Mouse (Mus musculus): ENCODE data around the gene Mllt10.
"Not testable (repeated sequence)": the region's sequence is repeated elsewhere in the genome, so short reads cannot be mapped to it uniquely, and the experiment has no call there.

Mllt10 gene

DNA sequence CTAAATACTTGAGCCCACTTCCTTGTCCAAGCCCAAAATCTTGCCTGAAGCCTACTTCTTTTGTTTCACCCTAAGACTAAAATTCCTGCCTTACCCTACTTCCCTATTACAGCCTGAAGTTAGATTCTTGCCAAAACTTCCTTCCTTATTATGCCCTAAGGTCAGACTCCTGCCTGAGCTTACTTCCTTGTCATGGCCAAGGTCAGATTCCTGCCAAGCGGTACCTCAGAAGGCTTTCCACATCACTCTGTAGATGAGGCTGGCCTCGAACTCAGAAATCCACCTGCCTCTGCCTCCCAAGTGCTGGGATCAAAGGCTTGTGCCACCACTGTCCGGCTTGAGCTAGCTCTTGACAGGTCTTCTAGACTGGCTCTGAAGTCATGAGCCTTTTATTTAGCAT lies 32.7 kb downstream of the Mllt10 start:
- not testable (repeated sequence) for DNase-seq (ENCODE audit: low spot score in 2 of 2)

DNA sequence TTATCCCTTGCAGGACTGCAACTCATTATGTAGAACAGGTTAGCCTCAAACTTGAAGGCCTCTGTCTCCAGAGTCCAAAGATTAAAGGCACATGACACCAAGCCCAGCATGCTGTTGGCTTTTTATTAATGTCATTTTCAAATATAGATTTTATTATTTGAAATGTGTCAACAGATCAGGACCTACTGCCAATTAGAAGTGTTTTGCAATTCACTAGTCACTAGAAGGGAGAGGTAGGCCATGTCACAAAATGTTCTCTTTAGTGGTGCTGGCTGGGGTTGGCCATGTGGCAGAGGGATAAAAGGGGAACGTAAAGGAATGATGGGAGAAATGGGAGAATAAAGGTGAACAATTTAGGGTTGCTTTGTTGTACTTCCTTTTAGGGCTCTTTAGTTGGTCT lies 38.8 kb downstream of the Mllt10 start:
- DNase-seq (ENCODE audit: low spot score in 2 of 2), result no peak

DNA sequence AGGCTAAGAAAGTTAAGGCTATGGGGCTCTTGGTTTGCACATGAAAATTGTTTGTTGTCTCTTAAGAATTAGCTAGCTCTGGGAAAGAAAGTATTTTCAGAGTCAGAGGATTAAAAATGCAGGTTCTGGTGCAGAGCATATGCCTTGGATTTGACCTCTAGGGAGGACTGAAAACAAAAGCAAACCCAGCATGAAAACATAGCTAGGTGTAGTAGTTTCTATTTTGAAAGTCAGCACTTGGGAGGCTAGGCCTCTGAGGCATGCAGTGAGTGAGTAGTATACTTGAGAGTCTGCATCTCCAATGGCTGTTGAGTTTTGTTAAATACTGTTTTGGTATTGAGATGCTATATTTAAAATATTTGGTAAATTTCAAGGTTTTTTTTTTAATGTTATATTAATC lies 39.3 kb downstream of the Mllt10 start:
- no peak for DNase-seq (ENCODE audit: low spot score in 2 of 2)

DNA sequence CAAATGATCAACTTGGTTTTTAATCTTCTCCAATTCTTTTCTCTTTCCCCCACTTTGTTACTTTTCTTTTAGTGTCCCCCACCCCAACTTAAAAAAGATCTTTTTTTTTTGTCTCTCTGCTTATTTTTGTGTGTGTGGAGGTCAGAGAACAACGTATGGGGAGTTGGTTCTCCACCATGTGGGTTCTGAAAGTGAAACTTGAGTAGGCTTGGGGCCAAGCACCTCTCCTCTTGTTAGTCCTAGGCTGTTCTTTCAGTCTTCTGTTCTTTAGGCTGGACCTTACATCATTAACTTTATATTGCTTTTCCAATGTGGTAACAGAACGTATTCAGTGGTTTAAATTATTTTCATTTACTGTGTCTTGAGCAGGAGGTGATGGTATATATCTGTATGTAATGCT lies 40.8 kb downstream of the Mllt10 start:
- no peak for DNase-seq (ENCODE audit: low spot score in 2 of 2)

DNA sequence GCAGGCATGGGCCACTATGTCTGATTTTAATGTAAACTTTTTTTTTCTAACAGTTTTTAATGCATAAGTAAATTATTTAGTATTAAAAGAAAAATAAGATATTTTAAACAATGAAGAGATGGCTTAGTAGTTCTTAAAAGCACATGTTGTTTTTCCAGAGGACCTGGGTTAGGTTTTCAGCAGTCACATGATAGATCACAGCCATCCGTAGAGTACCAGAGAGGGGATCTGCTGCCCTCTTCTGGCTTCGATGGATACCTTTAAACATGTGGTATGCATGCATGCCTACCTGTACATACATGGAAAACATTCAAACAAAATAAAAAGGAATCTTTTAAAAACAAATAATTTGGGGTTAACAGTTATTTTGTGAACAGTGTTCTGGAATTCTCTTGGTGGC lies 45.9 kb downstream of the Mllt10 start:
- no peak for DNase-seq (ENCODE audit: low spot score in 2 of 2)

DNA sequence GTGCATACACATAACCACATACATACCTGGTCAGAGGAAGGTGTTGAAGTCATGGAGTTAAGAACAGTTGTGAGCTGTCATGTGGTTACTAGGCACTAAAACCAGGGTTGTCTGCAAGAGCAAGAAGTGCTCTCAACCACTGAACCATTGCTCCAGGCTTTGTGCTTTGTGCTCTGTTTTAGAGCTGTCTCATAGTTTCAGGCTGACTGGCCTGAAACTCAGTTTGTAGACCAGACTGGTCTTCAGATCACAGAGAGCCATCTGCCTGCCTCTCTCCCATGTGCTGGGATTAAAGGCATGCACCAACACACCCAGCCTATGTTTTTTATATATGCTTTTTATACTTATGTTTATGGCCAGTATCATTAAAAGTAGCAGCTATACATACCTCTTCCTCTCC lies 52.5 kb downstream of the Mllt10 start:
- no peak for DNase-seq (ENCODE audit: low spot score in 2 of 2)

DNA sequence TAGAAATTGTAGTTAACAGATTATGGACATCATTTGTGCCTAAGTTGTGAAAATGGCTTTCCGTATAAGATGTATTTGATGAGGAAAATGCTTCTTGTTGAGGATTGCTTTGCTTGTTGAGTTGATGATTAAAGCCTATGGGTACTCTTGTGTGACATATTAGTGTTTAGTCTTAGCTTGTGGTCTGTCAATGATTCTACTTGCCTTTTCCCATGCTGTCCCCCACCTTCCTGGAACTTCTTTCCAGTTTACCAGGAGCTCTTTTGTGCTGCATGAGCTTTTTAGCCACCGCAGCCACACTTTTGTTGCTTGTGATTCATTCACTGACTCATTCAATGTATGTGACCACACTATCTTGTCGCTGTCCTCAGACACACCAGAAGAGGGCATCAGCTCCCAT lies 53.2 kb downstream of the Mllt10 start:
- no peak for DNase-seq (ENCODE audit: low spot score in 2 of 2)

DNA sequence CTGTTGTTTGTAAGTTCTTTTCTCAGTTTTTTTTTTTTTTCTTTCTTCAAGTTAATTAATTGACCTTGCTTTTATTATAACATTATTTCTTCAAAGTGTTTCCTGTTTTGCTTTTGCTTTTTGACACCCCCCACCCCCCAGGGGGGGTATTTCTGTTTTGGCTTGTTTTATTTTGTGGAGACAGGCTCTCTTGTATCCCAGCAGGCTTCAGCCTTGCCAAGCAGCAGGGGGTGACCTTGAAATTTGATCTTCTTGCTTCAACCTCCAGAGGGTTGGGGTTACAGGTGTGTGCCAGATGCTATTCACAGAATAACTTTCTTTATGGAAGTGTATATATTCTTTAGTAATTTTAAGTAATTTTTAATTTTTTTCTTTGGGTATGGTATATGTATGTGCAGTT lies 56.4 kb downstream of the Mllt10 start:
- no peak for DNase-seq (ENCODE audit: low spot score in 2 of 2)

DNA sequence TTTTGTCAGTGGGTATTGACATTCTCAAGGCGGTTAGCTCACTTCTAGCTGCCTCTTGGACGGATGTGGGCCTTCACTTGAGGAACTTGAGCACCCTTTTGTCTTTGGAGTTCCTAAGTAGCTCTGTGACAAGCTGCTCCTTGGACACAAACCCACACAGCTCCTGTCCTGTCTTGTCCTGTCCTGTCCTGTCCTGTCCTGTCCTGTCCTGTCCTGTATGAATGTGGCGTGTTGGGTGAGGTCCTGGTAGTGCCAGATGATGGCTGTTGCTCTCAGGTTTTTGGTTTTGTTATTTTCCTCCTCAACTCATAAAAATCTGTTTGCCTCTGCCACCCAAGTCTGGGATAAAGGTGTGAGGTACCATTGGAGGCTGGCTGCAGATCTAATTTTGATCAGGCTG lies 61.4 kb downstream of the Mllt10 start:
- no peak for DNase-seq (ENCODE audit: low spot score in 2 of 2)

DNA sequence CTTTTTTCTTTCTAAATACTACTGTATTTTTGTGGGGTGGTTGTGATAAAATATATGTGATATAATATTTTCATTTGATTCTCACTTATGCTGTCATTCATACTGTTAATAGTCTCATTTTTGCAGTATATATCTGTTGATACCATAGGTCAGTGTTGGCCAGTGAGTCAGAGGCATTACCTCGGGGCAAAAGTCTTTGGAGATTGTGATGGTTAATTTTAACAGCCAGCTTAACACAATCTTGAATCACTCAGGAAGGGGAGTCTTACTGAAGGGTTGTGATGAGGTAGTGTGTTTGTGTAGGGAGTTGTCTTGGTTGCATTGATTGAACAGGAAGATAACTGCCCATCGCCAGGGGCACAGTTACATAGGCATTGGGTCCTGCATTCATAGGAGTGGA lies 83.1 kb downstream of the Mllt10 start:
- no peak for DNase-seq (ENCODE audit: low spot score in 2 of 2)

DNA sequence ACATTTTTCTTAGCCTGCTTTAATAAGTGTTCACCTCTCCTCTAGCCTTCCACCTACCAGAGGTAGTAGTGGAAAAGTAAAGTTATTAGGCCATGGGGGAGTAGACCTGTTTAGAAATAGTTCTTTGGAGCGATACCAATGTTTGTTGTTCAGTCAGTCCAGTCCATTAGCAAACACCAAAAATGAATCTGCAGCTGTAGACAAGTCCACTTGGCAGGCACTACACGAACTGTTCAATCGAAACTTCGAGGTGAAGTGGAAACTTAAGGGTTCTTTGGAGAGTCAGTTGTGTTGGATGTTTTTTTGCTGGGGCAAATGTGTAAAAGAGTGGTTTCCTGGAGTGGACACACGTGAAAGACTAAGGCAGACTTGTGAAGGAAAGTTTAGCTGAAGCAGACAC lies 84.6 kb downstream of the Mllt10 start:
- DNase-seq (ENCODE audit: low spot score in 2 of 2), result no peak

DNA sequence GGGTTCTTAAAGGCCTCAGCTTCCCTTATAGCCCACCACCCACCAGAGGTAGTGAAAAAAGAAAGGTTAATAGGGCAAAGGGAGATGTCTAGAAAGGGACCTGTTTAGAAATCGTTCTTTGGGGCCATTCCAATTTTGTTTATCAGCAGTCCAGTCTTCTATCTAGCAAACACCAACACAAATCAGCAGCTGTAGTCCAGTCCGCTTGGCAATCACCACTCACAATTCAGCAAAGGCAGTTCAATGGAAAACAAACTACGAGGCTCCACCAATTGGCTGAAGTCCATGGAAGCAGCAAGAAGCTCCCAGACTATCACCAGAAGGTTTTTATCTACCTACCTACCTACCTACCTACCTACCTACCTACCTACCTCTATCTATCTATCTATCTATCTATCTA lies 101.1 kb downstream of the Mllt10 start:
- DNase-seq (ENCODE audit: low spot score in 2 of 2), result no peak

DNA sequence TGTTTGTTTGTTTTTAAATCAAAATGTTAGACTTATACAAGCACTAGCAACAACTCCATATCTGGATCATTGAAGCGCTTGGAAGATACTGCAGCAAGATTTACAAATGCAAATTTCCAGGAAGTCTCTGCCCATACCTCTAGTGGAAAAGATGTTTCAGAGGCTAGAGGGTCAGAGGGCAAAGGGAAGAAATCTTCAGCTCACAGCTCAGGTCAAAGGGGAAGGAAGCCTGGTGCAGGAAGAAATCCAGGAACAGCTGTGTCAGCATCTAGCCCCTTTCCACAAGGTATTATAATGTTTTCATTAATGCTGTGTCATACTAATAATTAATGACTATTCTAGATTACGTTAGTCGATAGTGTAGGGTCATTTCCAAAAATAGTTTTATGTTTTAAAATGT lies 104.4 kb downstream of the Mllt10 start:
- DNase-seq (ENCODE audit: low spot score in 2 of 2), result no peak

DNA sequence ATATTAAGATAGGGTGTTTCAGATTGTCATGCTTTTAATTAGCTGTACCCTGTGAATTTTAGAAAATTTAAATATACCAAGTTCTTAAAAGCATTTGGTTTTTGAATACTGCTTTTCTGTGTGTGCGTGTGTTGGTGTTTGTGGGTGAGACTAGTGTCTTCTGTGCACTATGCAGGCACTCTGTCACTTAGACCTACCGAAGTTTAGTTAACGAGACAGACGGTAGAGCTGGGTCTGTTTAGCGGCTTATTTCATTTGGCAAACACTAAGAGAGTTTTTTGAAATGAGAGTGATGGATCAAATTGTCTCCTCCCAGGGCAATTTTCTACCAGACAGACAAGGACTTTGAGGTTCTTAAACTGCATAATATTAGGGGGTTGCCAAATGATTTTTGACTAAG lies 106.0 kb downstream of the Mllt10 start:
- DNase-seq (ENCODE audit: low spot score in 2 of 2), result no peak

DNA sequence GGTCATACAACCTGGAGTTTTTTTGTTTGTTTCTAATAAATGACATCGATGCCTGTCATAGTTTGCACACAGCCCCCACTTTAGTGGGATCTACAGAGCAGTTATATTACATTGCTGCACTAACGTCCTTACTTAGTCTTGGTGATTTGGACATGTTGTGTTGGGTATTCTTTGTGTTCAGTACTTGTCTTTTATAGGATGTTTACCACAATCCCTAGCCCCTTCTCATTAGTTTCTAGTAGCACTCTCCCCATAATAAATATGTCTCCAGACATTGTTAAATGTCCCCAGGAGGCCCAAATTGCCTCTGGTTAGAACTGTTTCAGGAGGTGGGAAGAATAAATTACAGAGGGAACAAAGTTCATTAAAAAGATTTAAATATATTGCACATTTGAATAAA lies 110.5 kb downstream of the Mllt10 start:
- DNase-seq (ENCODE audit: low spot score in 2 of 2), result no peak

DNA sequence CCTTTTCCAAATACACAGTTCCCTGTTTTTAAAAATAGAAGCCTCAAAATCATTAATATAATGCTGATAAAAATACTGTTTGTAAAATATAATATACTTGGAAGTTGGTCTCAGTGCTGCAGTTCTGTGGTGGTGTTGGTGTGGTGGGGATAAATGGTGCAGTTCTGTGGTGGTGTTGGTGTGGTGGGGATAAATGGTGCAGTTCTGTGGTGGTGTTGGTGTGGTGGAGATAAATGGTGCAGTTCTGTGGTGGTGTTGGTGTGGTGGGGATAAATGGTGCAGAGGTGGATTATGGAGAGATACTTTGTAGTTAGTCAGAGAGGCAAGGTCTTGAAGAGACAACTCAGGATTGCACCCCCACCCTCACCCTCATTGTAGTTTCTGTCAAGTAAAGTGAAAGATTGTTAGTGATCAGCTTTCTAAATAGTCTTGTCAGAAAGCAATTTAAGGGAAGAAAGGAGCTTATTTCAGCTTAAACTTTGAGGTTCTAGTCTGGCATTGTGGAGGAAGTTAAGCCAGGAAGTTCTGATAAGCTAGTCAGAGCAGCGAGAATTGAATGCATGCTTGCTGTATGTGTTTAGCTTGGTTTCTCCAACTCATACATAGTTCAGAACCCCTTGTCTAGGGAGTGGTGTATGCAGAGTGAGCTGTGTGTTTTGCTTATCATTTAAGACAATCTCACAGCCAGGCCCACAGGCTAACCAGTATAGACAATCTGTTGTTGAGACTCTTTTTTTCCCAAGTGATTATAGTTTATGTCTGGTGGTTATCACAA lies 114.3 kb downstream of the Mllt10 start:
- DNase-seq (ENCODE audit: low spot score in 2 of 2), result no peak

DNA sequence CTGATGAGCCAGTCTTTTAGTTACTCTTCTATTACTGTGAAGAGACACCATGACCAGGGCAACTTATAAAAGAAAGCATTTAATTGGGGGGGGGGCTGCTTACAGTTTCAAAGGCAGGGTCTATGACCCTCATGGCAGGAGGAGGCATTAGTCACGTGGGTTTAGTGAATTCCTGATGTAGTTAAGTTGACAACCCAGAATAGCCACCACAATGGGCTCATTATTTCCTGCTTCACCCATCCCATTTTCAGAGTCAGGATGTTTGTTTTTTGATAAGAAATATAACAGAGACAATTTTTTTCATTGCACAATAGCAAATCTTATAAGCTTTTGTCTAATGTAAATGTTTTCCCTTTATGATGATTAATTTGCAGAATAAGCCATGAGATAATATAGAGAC lies 120.2 kb downstream of the Mllt10 start:
- no peak for DNase-seq (ENCODE audit: low spot score in 2 of 2)

DNA sequence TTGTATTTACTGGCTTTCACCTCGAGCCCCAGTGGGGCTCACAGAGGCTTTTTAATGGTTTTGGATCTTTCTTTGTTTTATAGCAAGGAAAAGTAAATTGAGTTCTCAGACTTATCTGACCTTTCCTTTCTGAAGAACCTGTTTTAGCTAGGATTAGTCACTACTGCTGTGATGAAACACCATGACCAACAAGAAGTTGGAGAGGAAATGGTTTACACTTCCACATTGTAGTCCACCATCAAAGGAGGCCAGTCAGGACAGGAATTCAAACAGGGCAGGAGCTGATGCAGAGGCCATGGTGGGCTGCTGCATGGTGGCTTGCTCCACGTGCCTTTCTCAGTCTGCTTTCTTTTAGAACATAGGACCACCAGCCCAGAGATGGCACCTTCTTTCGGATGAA lies 121.2 kb downstream of the Mllt10 start:
- no peak for DNase-seq (ENCODE audit: low spot score in 2 of 2)

DNA sequence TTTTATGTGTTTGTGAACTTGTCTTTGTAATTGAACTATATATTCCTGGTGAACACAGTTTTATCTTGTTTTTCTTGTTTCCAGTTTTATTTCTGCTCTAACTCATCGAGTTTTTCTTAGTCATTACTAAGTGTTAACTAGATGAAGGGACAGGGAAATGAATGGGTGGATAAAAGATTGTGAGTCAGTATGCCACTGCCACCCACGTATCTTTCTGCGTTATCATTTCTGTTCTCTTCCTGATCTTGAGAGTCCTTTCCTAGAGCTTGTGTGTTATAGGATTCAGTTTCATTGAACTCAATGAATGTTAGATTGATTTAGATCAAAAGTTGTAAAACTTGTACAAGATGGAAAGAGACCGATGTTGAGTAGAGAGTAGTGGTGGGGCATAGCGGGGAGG lies 125.3 kb downstream of the Mllt10 start:
- no peak for DNase-seq (ENCODE audit: low spot score in 2 of 2)

DNA sequence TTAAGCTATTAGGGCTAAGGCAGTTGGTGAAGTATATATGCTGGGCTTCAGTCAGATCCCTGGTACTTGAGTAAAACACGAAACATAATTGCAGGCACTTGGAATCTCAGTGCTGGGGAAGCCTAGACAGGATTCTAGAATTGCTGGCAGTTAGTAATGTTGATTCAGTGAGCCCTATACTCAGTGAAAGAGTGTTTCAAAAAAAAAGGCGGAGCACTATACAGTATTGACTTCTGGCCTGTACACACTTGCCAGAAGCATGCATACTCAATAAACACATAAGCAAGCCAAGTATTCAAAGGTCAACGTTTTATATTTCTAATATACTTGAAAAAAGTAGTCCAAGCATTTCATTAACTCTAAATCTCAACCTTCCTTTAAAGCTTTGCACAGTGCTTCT lies 126.6 kb downstream of the Mllt10 start:
- no peak for DNase-seq (ENCODE audit: low spot score in 2 of 2)

DNA sequence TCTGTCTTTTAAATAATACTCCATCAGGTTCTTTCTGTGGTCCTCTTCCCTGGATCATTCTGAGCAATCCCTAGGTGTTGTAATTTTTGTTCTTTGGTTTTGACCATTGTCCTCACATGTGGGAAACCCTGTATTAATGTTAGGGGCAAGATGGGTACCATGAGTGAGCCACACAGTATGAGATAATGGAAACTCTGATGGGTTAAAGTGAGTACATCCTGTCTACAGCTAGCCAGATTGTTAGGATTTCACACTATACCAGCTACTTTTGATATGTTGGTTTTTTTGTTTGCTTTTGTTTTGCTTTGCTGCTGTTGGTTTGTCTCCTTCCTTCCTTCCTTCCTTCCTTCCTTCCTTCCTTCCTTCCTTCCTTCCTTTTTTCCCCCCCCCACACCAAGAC lies 128.0 kb downstream of the Mllt10 start:
- no peak for DNase-seq (ENCODE audit: low spot score in 2 of 2)

DNA sequence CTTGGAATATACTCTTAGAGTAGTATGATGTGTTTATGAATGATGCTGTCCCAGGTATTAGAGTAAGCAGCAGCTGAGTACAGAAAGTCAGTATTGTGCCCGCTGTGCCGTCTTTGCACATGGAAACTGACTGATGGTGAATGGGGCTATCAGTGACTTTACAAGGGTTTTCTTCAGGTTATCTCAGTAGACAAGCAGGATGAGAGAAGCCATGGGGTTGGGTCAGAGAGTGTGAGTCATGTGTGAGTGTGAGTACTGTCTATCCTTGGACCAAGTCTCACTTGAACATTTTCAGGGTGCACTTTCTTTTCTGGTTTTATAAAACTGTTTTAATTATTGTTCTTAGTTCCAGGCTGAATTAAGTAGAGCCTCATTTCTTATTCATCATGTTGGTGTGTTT lies 133.3 kb downstream of the Mllt10 start:
- no peak for DNase-seq (ENCODE audit: low spot score in 2 of 2)

DNA sequence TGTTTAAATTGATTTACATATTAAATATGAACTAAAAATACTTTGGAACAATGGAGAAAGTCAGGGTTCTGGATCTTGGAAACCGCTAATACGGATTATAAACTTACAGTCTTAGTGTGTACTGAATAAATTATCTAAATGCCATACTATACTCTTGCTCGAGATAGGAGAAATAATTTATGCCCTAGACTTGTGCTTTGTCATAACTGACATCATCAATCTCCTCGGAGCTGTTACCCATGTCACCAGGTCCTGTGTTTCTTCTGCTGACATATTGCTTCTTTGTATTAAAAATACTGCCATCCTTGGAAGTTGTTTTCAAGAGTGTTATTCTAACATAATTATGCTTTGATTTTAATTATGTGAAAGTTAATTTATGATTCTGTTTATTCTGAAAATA lies 140.2 kb downstream of the Mllt10 start:
- DNase-seq (ENCODE audit: low spot score in 2 of 2), result no peak

DNA sequence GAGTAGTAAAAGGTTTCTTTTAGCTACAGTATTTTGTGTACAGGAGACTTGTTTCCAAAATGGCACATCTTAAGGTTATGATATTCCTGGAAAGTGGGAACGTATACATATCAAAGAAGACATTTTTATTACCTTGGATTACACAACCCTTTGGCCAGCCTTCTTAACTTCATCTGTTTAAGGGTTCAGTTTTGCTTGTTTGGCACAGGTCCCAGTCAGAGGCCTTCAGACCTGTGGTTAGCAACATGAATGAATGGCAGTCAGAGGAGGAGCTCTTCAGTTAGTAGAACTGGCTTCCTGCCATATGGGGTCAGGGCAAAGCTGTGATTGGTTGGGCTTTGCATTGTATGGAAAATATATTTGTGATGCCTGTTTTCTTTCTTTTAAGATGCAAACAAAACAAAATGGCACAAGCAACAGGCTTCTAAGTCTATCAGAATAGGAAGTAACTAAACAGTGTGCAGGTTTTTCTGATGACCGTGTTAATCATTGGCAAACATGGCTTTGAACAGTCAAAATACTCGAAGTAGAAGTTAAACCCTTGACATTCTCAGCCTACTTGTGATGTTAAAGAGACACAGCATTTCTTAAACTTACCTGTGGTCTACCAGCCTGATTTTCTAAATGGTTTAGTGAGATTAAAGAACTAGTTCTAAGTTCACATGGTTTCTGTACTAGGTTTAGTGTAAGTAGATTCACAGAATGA lies 140.8 kb downstream of the Mllt10 start:
- no peak for DNase-seq (ENCODE audit: low spot score in 2 of 2)
